Mouse (Mus musculus) Muller cell, postnatal 12 days (primary cell): ENCODE results near the gene Oxld1.
A peak's percentile ranks its signal among the peaks of the same experiment; 100 is the strongest.

Experiments
- DNase-seq: peaks from one replicate; pipeline ENCODE4 v3.0.0-alpha.2; 2015; ENCODE audit errors: inconsistent ontology term

The Oxld1 gene

DNA sequence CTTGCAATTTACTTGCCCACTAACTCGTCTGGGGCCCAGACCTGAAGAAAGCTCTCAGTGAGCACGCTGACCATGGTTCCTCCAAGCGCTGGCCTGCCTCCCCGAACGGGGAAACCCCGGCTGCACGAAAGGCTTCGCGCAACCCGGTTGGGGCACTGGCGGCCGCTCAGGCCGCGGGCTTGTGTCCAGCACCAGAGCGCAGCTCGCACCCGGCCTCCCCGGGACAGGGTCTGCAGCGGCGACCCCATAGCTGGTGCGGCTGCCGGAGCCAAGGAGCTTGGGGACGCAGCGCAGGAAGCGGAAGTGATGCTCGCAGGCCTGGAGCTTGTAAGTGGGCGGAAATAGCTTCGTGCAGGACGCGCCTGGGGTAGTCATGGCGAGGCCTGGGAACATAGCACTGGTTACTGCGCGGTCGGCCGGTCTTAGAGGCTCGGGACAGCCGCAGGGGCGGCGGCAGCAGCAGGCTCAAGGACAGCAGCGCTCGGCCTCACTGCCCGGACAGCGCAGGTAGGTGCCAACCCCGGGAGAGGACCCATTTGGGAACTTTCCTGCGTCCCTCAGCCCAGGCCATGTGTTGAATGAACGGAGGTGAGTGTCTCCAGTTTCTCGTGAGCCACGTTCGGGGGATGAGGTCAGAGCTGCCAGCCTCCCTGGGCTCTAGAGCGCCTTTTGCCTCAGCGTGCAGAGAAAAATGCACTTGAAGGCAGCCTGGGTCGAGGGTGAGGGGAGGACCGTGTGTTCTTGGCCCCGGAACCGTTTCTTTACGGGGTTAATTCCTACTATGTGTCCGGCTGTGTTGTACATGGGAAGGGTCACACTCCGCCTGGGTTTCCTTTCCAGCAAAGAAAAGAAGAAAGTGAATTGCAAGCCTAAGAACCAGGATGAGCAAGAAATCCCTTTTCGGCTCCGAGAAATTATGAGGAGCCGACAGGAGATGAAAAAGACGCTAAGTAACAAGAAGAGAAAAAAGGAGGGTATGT lies at the start of gene Oxld1, which contains the start of gene Ccdc137:
TSS of gene Oxld1 (minus strand) at position 297 of the 980 bp plus-strand sequence.
TSS of gene Ccdc137 (plus strand) at position 344 of the 980 bp plus-strand sequence.
- peak; percentile 77 for DNase-seq

DNA sequence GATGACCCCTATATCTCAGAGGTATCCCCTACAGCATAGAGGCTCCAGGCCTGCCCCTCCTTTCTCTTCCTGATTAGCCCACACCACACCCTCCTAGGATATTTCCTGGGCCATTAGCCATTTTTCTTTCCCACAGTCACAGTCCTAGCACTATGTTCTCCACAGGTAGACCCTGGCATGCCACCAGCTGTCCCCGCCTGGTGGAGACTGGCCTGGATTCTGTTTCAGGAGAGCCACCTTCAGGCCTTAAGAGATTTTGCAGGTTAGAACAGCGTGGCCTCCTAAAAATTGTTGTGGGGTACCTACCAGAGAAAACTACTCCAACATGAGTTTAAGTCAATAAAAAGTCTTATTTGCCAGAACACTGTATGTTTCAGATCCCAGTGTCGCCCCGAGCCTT lies 49.0 kb upstream of the Oxld1 start:
- DNase-seq = no peak

GRCm38 (mm10) chr11:120505661-120506060 lies 47.8 kb upstream of the Oxld1 start:
- no peak for DNase-seq

DNA sequence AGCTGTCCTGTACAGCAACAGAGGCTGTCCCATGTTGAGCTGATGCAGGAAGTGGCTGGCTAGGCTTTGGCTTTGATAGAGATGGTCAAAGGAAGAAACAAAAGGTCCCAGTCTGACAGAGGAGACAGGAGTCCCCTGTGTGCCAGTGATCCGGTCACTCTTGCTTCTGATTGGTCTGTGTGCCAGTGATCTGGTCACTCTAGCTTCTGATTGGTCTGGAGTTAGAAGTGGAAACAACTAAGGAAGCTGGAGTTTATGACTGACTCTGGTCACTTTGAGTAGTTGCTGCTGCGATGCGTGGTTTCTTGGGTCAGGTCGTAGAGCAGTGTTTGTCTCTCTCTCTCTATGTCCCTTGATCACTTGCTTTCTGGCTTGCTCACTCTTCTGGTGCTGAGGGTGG lies 43.8 kb upstream of the Oxld1 start:
- no peak for DNase-seq

- DNase-seq = no peak
Measured at GRCm38 (mm10) chr11:120501018-120501417, 43.1 kb upstream of the Oxld1 start.

DNA sequence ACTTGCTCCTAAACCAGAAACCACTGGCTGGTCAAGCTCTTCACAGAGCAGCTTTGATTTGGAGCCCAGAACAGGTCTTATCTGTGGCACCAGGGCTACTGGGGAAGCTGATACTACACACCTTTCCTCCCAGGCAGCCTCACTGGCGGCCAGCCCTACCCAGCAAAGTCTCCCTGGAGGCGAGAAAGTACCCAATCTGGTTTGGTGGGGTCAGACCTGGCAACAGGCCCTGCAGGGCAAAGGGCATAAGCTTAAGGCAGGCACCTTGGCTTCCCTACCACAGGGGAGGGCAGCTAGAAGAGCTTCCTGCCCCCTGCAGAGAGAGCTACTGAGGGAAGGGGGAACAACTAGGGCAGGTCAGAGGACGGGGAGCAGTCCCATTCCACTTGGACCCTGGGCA lies 42.5 kb upstream of the Oxld1 start:
- no peak for DNase-seq

DNA sequence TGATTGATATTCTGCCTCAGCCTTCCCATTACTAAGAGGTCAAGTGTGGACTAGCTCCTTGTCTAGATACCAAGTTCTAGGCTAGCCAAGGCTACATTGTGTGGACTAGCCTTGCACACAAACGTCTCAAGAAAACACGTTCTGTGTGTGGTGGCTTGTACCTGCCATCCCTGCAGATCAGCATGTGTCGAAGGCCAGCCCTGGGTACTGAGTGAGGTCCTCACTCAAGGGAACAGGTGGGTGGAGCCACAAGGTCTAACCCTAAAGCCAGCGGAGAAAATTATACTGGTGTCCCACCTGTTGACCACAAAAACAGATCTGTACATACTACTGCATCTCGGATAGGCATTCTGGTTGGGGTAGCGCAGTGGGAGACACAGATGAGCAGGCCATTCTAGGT lies 42.0 kb upstream of the Oxld1 start:
- no peak for DNase-seq

DNA sequence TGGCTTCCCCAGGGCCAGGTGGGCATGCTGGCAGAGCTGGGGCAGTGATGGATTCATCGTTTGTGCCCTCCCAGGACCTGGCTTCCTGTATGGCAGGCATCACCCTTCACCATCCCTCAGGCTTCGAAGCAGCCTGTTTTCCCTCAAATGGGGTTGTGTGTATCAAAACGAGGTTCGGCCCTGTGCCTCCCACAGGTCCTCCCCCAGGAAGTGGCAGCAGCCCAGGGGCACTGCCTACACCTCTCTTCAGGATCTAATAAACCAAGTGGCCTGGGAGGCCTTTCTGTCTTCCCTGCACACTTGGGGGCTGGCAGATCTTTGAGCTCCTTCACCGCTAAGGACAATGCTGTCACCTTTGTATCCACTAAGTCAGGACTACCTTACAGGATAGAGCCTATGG lies 41.0 kb upstream of the Oxld1 start:
- DNase-seq = no peak

DNA sequence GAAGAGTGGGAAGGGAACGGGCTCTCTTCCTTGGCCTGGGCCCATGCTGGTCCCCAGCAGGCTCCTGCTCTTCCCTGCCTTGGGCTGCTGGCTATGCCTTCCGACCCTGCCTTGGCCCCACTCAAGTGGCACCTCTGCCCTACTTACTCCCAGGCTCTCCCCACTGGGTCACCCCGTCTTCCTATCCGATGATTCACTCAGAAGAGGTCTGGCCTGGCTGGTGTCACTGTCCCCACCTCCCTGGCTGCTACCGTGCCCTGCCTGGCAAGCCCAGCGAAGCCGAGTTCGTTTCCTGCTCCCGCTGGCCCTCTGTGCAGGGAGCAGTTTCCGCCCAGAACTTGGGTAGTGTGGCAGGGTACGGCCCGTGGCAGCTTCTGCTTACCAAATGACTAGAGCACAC lies 40.4 kb upstream of the Oxld1 start:
- DNase-seq = no peak

DNA sequence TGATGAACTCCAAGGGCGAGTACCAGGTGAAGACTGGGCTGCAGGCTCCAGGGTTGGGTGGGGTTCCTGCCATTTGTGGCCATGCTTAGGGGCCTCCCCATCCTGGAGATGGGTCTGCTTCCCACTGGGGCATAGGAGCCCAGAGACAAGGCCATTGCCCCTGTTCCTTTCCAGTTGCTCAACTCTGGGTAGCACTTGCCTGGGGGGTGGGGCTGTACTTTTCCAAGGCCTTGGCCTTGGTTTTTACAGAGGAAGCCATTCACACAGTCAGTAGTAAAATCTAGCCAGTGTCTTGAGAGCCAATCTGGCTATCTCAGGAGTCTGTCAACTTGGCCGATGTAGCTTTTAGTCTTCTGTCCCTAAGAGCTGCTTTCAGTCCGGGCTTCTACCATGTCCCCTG lies 39.6 kb upstream of the Oxld1 start:
- no peak for DNase-seq

DNA sequence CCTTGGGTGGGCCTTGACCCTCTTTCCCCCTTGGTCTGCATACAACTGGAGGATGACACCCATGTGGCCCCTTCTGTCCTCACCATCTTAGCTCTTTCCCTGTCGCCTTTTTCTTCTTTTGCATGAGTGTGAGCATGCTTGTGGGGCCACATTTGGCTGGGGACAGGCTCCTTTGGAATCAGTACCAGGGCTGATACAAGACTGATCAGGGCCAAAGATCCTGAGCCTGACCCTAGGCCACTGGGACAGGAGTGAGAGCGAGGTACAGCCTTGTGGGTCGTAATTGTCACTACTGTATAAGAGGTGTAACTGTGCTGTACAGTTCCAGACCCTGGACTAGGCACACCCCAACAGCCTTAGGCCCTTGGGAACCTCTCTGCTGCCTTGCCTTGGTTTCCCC lies 36.0 kb upstream of the Oxld1 start:
- DNase-seq = no peak

- DNase-seq = no peak
Measured at GRCm38 (mm10) chr11:120493351-120493750, 35.5 kb upstream of the Oxld1 start.

DNA sequence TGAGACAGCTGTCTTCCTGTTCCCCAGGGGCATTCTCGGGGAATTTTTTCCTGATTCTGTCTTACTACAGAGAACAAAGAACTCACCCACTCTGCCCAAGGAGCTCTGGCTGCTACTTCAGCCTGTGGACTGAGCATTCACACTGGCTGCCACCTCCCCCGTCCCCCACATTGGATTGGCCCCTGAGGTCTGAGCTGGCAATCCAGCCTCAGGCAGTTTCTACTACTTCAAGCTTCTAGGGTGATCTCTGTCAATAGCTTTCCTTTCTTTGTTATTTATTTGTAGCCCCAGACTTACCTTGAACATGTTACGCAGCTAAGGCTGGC lies 35.0 kb upstream of the Oxld1 start:
- no peak for DNase-seq

- DNase-seq = peak; percentile 63
Measured at GRCm38 (mm10) chr11:120492024-120492877, 34.4 kb upstream of the Oxld1 start.

DNA sequence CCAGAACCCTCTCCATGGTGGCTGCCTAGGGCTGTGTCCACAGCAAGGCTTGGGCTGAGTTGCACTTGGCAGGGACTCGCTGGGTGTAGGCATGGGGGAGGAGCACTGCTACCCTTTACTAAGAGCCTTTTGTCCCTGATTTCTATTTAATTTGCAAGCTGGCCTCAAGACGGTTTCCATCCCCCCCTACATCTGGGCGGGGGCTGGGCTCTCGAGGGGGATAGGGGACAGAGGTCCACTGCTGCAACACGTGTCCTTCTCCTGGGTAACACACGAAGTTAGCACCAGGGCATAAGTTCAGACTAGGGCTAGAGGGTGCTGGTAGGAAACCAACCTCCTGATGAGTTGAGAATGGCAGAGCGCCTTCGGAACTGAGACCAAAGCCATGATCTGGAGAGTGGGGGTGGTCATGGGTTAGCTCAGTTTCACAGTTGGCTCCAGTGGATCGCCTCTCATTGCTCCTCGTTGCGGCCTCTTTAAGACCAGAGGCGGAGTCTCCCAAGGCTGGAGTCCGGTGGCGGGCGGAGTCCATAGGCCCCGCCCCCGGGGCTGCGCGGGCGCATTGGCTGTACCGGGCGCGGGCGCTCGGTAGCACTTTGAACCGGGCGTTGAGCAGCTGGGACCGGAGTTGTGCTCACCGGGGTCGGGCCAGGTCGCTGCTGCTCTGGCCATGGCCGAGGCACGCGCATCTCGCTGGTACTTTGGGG lies 33.6 kb upstream of the Oxld1 start, which contains the start of gene Slc25a10:
TSS of gene Slc25a10 (plus strand) at position 524 of the 707 bp plus-strand sequence.
- peak; percentile 91 for DNase-seq

DNA sequence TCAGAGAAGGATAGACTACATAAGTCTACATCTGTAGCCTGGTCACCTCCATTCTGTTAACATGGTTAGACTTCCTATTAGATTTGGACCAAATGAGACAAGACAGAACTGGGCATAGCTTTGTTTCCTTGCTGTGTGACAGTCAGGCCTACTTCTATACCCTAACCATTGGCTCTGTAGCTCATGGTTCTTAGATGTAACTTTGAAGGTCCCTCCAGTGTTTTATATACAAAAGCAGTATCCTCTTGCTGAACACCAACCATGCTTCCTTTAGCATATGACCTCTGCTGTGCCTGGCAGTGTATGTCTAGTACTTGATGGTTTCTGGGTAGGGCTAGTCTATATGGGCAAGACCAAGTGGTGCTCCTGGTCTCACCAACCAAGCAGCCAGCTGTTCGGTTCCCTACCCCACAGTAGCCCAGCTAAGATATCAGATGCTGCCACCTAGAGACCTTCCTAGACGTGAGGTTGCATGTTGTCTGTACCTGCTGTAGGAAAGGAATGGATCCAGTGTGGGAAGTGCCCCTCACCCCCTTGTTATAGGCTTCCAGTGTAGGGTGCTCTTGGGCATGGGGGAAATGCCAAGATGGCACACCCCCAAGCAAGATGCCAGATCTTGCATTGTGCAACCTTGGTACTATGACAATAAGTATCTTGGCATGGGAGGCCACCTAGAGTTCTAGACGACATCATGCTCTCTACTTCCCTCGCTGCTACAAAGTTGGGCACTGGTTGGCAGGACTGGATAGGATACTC lies 32.6 kb upstream of the Oxld1 start:
- no peak for DNase-seq

DNA sequence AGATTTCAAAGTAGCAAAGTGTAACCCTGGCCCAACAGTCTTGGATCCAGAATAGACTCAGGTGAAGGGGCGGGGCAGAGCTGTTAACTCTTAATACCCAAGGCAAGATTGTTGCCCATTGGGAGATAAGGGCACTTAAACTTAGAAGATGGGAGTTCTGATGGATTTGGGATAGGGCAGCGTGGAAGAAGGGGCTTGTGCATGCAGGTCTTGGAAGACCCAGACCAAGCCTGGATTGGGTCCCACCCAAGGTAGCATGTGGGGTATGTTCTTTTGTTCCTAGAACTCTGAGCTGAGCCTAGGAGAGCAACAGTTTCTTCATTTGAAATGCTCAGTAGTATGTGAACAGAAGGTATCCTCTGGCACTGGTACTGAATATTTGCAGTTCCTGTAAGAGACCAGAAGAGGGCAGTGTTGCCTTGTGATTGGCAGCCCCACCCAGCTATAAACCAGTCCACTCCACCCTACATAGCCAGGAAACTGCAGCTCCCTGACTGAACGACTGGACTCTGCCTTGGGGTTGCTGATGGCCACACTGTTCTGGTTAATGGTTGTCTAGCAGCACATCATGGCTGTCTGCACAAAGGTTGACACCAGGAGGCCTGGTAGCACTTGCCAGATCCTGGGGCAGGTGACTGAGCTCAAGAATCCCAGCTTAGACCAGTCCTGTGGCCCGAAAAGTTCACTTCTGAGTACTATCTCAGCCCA lies 31.3 kb upstream of the Oxld1 start:
- DNase-seq = peak; percentile 60

DNA sequence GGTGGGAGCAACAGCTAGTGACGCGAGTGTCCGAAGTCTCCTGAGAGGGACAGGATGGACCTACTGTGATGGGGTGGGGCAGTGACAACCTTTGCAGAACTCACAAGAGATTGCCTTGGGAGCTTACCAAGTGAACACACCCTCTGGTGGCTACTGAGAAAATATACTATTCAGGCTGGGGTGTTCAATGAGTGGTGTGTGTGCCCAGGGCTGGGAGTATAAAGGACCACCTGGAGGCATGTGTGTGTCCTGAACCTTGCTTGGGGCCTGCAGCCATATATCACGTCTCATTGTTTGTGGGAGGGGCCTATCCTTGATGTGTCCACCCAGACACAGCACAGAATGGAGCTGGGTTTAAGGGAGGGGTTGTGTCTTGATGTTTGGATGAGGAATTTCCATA lies 30.6 kb upstream of the Oxld1 start:
- no peak for DNase-seq

- DNase-seq = no peak
Measured at GRCm38 (mm10) chr11:120485251-120485650, 27.4 kb upstream of the Oxld1 start.

DNA sequence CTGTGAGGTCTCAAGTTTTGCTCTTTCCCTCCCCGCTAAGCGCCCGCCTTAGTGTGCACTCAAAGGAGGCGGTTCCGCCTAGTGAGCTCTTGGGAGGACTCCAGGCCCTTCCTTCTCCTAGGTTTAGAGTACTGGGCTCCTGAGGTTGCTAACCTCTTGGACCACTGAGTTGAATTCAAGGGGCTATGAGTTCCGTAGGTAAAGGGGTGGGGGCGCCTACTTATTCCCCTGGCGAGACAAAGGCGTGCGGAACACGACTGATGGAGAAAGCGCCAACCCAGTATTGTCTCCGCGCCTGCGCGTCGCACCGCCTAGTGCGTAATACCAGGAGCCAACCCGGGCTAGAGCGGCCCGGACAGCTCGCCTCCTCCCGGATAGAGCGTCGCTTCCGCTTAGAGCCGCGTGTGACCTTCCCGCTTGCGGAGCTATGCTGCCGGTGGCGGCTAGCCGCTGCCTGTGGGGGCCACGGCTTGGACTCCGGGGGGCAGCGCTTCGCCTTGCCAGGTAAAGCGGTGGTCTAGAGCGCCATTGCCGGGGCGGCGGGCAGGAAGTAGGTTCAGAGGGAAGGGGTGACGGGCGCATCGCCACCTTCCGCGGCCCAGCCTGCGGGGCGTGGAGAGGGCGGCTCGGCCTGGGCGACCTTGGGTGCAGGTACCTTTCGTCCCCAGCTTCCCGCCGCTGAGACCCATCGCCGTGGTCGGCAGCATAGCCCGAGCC lies 26.6 kb upstream of the Oxld1 start, which contains the start of gene Mrpl12:
TSS of gene Mrpl12 (plus strand) at position 349 of the 717 bp plus-strand sequence.
- peak; percentile 92 for DNase-seq
